13 mouse cellular contexts compared by ENCODE assay signal in genomic region chr5:65638896-65639295, GRCm38 (mm10).
"Had no signal": no experiment of that assay in that cellular context is flagged by ENCODE, and none has a peak within 500 bp of the region (broad histone marks: within the 10 kb centered on the region; RNA-seq: fewer than 3 reads in every experiment).

No protein-coding gene starts in this region.

- DNase-seq: gastrocnemius, postnatal 14 days; gastrocnemius, postnatal 36 days; heart, adult 11 months; heart, adult 2 months; heart, postnatal 14 days; heart, postnatal 36 days; kidney, adult 11 months; kidney, adult 2 months; kidney, adult 9 months; kidney, postnatal 25 days; kidney, postnatal 4 days; liver; liver, embryonic 13.5 days had no signal
